Mouse (Mus musculus): ENCODE data around the gene Rhoq. TPM values are rescaled to one million over a fixed set of nuclear protein-coding genes. Genes with fewer than 3 reads are reported as not detected.

Rhoq gene
- polyA plus RNA-seq, 1 experiment from 2014 or later, result 10.8 TPM

- WGBS, result 0% methylated on average over 10 of the region's 10 CpGs
- no peaks in the 10 kb centered on the region for H3K9me3 ChIP-seq
- 0 out of 2 replicates have a peak overlapping the region, but pooled peaks have one; percentile 39 for H3K9ac ChIP-seq
- no peaks in the 10 kb centered on the region for H3K27me3 ChIP-seq
- H3K36me3 ChIP-seq (replicated peaks), result 0 out of 2 replicates have a peak, but pooled peaks cover 4% of the 10 kb centered on the region
- H3K27ac ChIP-seq, result 0 out of 2 replicates have a peak overlapping the region, but pooled peaks have one; percentile 73
- peaks cover 28% of the 10 kb centered on the region for H3K4me1 ChIP-seq
- H3K4me2 ChIP-seq, result peak overlapping the region; percentile 89
- ATAC-seq (ENCODE audit: low FRiP score), result peak; percentile 31; the same call in 1 of the 2 replicates
- peak overlapping the region; percentile 87 for H3K4me3 ChIP-seq (replicated peaks)
Measured at GRCm38 (mm10) chr17:86964502-86964901, 1.6 kb downstream of the Rhoq start.

GRCm38 (mm10) chr17:86965121-86965520, 2.2 kb downstream of the Rhoq start:
- 0 out of 2 replicates have a peak, but pooled peaks cover 4% of the 10 kb centered on the region for H3K36me3 ChIP-seq (replicated peaks)
- peak overlapping the region; percentile 87 for H3K4me3 ChIP-seq (replicated peaks)
- H3K4me1 ChIP-seq, result peaks cover 28% of the 10 kb centered on the region
- peak overlapping the region; percentile 39; the same call in 1 of the 2 replicates for H3K9ac ChIP-seq
- WGBS, result 84% methylated on average over 8 of the region's 8 CpGs
- 0 out of 2 replicates have a peak overlapping the region, but pooled peaks have one; percentile 37 for H3K27ac ChIP-seq
- H3K9me3 ChIP-seq, result no peaks in the 10 kb centered on the region
- no peak for ATAC-seq (ENCODE audit: low FRiP score)
- peak overlapping the region; percentile 89 for H3K4me2 ChIP-seq
- no peaks in the 10 kb centered on the region for H3K27me3 ChIP-seq

DNA sequence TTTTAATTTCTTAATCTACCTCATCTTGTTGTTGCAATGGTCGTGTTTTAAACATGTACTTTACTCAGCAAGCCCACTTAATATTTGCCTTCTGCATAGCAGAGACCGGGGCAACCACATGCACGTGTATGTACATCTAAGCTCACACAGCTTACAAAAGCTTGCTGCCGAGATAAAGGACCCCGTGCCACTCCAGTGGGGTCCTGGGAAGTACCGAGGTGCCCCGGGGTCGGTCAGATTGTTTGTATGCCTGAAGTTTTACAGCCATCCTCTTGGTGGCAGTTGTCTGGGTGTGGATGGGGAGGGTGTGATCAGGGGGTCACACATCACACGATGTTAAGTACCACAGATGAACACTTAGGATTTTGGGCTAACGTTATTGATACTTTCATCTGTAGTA, 3.2 kb downstream of the Rhoq start:
- no peaks in the 10 kb centered on the region for H3K9me3 ChIP-seq
- no peak overlapping the region for H3K4me2 ChIP-seq
- H3K9ac ChIP-seq, result no peak overlapping the region
- WGBS, result 83% methylated on average over 10 of the region's 10 CpGs
- H3K4me3 ChIP-seq (replicated peaks), result no peak overlapping the region
- H3K27me3 ChIP-seq, result no peaks in the 10 kb centered on the region
- 0 out of 2 replicates have a peak, but pooled peaks cover 4% of the 10 kb centered on the region for H3K36me3 ChIP-seq (replicated peaks)
- no peak overlapping the region for H3K27ac ChIP-seq
- ATAC-seq (ENCODE audit: low FRiP score), result no peak
- peaks cover 33% of the 10 kb centered on the region for H3K4me1 ChIP-seq

- WGBS, result 95% methylated on average over 12 of the region's 12 CpGs
- H3K27ac ChIP-seq, result no peak overlapping the region
- H3K9me3 ChIP-seq, result no peaks in the 10 kb centered on the region
- H3K4me2 ChIP-seq, result no peak overlapping the region
- ATAC-seq (ENCODE audit: low FRiP score), result no peak
- H3K27me3 ChIP-seq, result no peaks in the 10 kb centered on the region
- no peak overlapping the region for H3K4me3 ChIP-seq (replicated peaks)
- H3K36me3 ChIP-seq (replicated peaks), result 0 out of 2 replicates have a peak, but pooled peaks cover 4% of the 10 kb centered on the region
- H3K4me1 ChIP-seq, result peaks cover 32% of the 10 kb centered on the region
- no peak overlapping the region for H3K9ac ChIP-seq
Measured at GRCm38 (mm10) chr17:86967048-86967447, 4.2 kb downstream of the Rhoq start.

DNA sequence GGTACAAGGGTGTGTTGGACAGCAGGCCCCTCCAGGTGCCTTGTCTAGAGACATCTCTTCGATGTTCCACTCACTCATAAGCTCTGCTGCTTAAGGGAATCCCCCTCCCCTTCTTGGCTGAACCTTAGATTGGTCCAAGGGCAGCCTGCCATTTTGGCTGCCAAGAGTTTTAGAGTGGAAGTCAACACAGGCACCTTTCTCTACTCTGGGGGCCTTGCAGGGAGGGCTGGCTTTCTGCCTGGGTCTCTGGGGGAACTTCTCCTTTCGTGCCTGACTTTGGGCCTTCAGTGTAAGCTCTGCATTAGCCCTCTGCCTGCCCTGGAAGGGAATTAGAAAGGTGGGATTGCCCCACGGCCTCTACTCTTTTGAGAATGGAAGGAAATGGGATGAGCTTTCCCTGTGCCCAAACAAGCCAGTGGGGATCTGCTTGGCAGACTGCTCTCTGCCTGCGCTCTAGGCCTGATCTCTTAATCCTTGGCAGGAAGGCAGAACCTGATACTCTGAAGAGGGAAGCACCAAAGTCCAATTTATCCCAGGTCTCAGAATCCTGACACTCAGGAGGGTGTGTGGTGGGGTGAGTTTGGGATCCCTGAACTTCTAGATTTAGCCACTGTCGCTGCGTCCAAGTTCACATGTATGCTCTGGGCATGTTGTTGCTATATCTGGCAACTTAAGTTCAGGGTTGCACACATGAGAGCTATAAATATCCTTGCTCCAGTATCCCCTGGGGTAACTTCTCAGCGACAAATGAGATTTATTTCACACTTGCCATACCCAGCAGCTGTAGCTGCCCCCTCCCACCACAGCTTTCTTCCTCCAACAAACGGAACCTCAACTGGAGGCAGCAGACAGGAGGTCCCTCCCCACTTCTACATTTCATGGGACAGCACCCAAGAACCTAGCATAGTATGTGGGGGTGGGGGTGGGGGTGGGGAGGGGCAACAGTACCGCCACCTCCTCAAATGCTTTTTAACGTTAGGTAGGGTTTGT, 4.9 kb downstream of the Rhoq start:
- H3K36me3 ChIP-seq (replicated peaks), result peaks cover 9% of the 10 kb centered on the region; the same call in 1 of the 2 replicates
- no peak overlapping the region for H3K4me2 ChIP-seq
- H3K9ac ChIP-seq, result no peak overlapping the region
- H3K4me1 ChIP-seq, result peaks cover 30% of the 10 kb centered on the region
- no peaks in the 10 kb centered on the region for H3K27me3 ChIP-seq
- no peak overlapping the region for H3K27ac ChIP-seq
- WGBS, result 84% methylated on average over 10 of the region's 10 CpGs
- no peak for ATAC-seq (ENCODE audit: low FRiP score)
- H3K9me3 ChIP-seq, result no peaks in the 10 kb centered on the region
- H3K4me3 ChIP-seq (replicated peaks), result no peak overlapping the region

GRCm38 (mm10) chr17:86968581-86968980, 5.7 kb downstream of the Rhoq start:
- WGBS, result 97% methylated on average over 5 of the region's 5 CpGs
- H3K9ac ChIP-seq, result no peak overlapping the region
- H3K4me2 ChIP-seq, result no peak overlapping the region
- H3K36me3 ChIP-seq (replicated peaks), result peaks cover 12% of the 10 kb centered on the region; the same call in 1 of the 2 replicates
- H3K9me3 ChIP-seq, result no peaks in the 10 kb centered on the region
- H3K4me1 ChIP-seq, result peaks cover 30% of the 10 kb centered on the region
- no peak overlapping the region for H3K4me3 ChIP-seq (replicated peaks)
- H3K27me3 ChIP-seq, result no peaks in the 10 kb centered on the region
- ATAC-seq (ENCODE audit: low FRiP score), result no peak
- no peak overlapping the region for H3K27ac ChIP-seq

DNA sequence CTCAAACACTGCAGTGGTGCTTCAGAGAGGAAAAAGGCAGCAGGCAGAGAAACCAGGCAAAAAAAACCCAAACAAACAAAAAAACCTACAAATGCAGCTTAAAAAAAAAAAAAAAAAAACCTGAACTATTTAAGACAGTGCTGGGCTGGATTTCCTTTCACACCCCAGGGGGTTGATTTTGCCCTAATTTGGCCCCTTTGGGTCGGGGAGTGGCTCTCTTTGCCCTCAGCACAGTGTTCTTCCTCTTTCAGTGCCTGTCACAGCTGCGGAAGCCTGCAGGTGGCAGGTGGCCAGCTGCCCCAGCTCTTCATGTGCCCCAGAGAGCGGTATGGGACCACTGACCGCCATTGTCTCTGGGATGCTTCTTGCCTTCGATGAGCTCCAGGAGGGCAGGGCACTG, 6.7 kb downstream of the Rhoq start:
- ATAC-seq (ENCODE audit: low FRiP score), result no peak
- H3K27me3 ChIP-seq, result no peaks in the 10 kb centered on the region

GRCm38 (mm10) chr17:86970026-86970750, 7.3 kb downstream of the Rhoq start:
- WGBS, result 94% methylated on average over 15 of the region's 15 CpGs
- Histone ChIP-seq H3K36me3 (replicated peaks) (peaks cover 12% of the 10 kb centered on the region; the same call in 1 of the 2 replicates), H3K4me2 (no peak overlapping the region), H3K27me3 (no peaks in the 10 kb centered on the region), H3K9me3 (no peaks in the 10 kb centered on the region), H3K9ac (peak overlapping the region; percentile 7; the same call in 1 of the 2 replicates), H3K4me1 (peaks cover 14% of the 10 kb centered on the region), H3K27ac (no peak overlapping the region), H3K4me3 (replicated peaks) (no peak overlapping the region)
- no peak for ATAC-seq (ENCODE audit: low FRiP score)

More for the DNA sequence above, 6.7 kb downstream of the Rhoq start:
- H3K36me3 ChIP-seq (replicated peaks), result peaks cover 12% of the 10 kb centered on the region; the same call in 1 of the 2 replicates
- H3K4me1 ChIP-seq, result peaks cover 20% of the 10 kb centered on the region
- H3K4me2 ChIP-seq, result no peak overlapping the region
- H3K4me3 ChIP-seq (replicated peaks), result no peak overlapping the region
- no peak overlapping the region for H3K9ac ChIP-seq
- H3K9me3 ChIP-seq, result no peaks in the 10 kb centered on the region
- WGBS, result 61% methylated on average over 5 of the region's 5 CpGs
- no peak overlapping the region for H3K27ac ChIP-seq

DNA sequence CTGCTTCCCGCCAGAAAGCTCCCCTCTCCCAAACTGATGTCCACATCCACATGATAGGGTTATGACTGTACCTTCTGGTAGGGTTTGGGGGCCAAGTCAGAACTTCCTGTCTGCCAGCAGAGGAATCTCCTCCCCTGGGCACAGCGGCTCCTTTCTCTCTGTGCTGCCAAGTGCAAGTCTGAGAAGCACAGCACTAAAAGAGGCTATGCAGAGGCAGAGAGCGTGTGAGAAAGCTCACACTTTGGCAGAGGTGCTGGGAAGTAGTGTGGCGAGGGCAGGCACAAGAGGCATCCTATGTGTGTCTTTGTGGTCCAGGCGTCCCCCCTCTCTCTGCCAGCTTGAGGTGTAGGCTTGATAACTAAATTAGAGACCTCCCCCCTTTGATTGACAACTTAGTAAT, 8.2 kb downstream of the Rhoq start:
- Histone ChIP-seq H3K36me3 (replicated peaks) (peaks cover 12% of the 10 kb centered on the region; the same call in 1 of the 2 replicates), H3K4me3 (replicated peaks) (no peak overlapping the region), H3K4me2 (no peak overlapping the region), H3K27me3 (no peaks in the 10 kb centered on the region), H3K4me1 (0 out of 2 replicates have a peak, but pooled peaks cover 8% of the 10 kb centered on the region), H3K9ac (peak overlapping the region; percentile 7), H3K9me3 (no peaks in the 10 kb centered on the region), H3K27ac (0 out of 2 replicates have a peak overlapping the region, but pooled peaks have one; percentile 5)
- WGBS, result 77% methylated on average over 5 of the region's 5 CpGs
- ATAC-seq (ENCODE audit: low FRiP score), result no peak

GRCm38 (mm10) chr17:86971860-86972259, 9.0 kb downstream of the Rhoq start:
- H3K27me3 ChIP-seq, result no peaks in the 10 kb centered on the region
- ATAC-seq (ENCODE audit: low FRiP score), result no peak
- H3K4me3 ChIP-seq (replicated peaks), result no peak overlapping the region
- no peak overlapping the region for H3K9ac ChIP-seq
- peaks cover 12% of the 10 kb centered on the region; the same call in 1 of the 2 replicates for H3K36me3 ChIP-seq (replicated peaks)
- no peaks in the 10 kb centered on the region for H3K9me3 ChIP-seq
- no peak overlapping the region for H3K4me2 ChIP-seq
- H3K27ac ChIP-seq, result no peak overlapping the region
- H3K4me1 ChIP-seq, result 0 out of 2 replicates have a peak, but pooled peaks cover 8% of the 10 kb centered on the region
- WGBS, result 86% methylated on average over 7 of the region's 7 CpGs

DNA sequence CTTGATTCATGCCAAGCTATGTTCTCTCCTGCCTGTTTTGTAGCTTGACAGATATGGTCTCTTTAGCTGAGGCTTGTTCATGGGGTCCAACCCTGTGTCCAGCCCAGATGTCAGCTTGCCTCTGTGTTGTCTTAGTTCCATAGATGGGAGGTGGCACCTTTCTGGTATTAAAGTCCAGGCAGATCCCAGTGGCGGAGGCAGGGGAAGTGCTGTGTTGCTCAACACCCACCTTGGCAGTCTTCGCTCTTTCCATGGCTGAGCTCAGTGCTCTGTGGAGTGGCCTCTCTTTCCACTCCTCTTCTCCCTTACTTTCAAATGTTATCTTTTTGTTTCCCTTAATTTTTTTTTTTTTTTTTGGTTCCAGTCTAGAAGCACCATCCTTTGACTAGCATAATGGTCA, 10.2 kb downstream of the Rhoq start:
- ATAC-seq (ENCODE audit: low FRiP score), result no peak
- Histone ChIP-seq H3K27me3 (no peaks in the 10 kb centered on the region), H3K4me1 (0 out of 2 replicates have a peak, but pooled peaks cover 8% of the 10 kb centered on the region), H3K4me2 (no peak overlapping the region), H3K9me3 (no peaks in the 10 kb centered on the region), H3K27ac (no peak overlapping the region), H3K36me3 (replicated peaks) (peaks cover 8% of the 10 kb centered on the region; the same call in 1 of the 2 replicates), H3K9ac (no peak overlapping the region), H3K4me3 (replicated peaks) (no peak overlapping the region)
- 97% methylated on average over 2 of the region's 2 CpGs for WGBS

DNA sequence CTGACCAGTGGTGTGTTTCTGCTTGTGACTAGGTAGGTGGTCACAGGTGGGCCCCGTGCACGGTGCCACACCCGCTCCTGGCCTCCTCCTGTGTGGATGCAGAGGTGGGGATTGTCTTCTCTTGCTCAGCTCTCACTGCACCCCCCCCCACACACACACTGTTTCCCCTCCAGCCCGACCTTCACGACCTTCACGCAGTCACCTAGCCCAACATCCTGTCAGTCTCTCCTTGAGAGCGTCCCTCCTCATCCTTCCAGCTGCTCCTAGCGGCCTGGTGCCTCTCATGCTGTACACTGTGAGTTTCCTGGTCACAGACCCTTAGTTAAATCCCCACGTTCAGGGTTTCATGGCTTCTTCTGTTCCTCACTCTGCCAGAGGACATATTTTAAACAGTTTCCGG, 13.5 kb downstream of the Rhoq start:
- 80% methylated on average over 10 of the region's 10 CpGs for WGBS
- no peak overlapping the region for H3K4me2 ChIP-seq
- H3K27ac ChIP-seq, result no peak overlapping the region
- peaks cover 15% of the 10 kb centered on the region for H3K36me3 ChIP-seq (replicated peaks)
- no peak for ATAC-seq (ENCODE audit: low FRiP score)
- no peak overlapping the region for H3K9ac ChIP-seq
- no peaks in the 10 kb centered on the region for H3K9me3 ChIP-seq
- H3K27me3 ChIP-seq, result no peaks in the 10 kb centered on the region
- H3K4me1 ChIP-seq, result no peaks in the 10 kb centered on the region
- H3K4me3 ChIP-seq (replicated peaks), result no peak overlapping the region

All from forebrain, embryonic 12.5 days (tissue).